Mouse (Mus musculus): ENCODE results near the gene Wars2.

The Wars2 gene

DNA sequence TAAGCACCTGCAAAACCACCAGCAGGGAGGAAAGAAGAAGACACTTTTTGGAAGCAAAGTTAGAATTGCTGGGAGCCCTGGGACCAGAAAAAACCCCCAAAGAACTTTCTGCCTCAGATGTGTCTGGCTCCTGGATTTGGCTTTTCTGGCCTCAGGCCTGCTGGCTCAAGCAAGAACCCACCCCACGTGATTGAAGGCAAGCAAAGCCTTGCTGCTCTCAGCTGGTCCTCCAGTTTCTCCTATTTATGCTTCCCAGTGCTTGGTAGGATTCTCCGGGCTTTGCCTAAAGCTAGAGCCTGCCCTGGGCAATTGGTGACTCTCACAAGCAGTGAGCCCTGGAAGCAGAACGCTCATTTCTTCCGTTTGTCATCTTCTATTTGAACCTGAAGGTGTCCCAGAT lies 106.7 kb downstream of the Wars2 start:
- in situ Hi-C loops (cut with MboI, MseI) = loop anchor here (25.0 kb wide), 1 partner anchor 915 kb away; the partner anchor contains the start of genes Gdap2 and Wdr3

DNA sequence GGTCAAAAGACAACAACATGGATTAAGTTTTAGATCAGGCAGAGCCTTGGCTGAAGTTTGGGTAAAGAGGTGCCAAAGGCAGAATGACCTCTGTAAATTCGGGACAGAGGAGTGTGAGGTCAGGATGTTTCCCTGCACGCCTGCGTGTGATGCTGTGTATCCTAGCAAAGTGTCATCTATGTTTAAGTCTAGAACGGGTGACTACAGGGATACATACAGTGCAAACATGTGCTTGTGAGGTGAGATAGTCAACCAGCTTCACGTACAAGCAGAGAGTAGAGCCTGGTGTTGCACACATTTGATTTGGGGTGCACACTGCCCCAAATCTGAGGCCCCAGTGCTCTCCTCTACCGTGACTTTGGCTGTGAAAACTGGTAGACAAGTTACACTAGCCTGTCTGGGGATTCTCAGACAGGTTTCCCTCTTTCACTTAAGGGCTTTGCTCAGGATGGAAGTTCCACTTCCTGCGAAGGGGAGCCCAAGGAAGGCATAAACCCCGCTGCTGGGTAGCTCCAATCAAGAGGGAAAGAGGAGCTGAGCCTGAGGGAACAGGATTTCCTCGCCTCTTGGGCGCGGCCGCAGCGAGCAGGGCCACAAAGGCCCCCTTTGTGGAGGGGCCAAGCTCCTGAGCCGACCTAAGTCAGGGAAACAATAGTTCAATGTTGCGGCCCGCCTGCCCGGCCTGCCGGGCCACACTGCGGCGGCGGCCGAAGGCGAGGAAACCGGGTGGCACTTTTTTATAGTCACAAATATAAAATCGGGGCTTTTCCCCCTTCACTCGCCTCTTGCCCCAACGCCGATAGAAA lies 107.3 kb downstream of the Wars2 start:
- in situ Hi-C loops (cut with MboI, MseI) = loop anchor here (25.0 kb wide), 1 partner anchor 914 kb away; the partner anchor contains the start of genes Gdap2 and Wdr3

DNA sequence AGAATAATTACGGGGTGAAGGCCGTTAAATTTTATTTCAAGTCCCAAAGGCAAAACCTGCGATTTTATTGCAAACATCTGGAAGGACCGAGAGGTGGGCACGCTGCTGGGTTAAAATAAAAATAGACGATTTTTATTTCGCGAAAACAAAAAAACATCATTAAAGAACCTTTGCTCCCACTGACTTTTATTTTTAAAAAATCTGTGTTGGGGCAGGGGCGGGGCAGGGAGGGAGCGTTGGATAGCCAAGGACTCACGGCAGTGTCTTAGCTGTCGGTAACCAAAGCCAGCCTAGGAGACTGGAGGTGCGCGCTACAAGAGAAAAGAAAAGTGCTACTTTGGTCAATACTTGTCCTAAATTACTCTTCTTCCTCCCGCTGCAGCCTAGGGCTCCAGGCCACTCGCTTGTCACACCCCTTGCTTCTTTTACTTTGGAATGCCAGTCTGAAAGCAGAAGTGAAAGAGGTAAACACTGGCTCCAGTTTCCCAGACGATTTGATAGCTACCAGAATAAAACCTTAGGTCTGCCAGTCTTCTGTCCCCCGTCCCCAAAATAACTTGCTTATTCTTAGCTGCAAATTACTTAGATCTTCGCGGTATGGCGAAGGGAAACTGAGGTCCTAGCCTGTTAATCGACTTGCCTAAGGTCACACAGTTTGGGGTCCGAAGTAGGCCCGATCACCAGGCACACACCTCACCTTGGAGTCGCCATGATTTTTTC lies 108.1 kb downstream of the Wars2 start:
- in situ Hi-C loops (cut with MboI, MseI) = loop anchor here (25.0 kb wide), 1 partner anchor 913 kb away; the partner anchor contains the start of genes Gdap2 and Wdr3

DNA sequence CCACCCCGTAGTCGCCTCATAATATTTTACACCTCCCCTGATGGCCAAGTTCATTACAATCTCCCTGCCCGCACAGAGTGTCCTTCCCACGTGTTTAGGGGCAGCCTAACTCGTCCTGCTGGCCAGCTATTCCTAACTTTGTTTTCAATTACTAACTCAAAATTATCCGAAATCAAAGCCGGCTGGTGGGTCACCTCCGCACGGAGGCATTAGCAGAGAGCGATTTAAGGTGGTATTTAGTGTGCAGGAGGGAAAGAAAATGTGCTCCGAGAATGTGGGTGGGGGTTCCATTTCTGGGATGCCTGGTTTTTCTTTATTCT lies 108.6 kb downstream of the Wars2 start:
- in situ Hi-C loops (cut with MboI, MseI) = loop anchor here (25.0 kb wide), 1 partner anchor 913 kb away; the partner anchor contains the start of genes Gdap2 and Wdr3

DNA sequence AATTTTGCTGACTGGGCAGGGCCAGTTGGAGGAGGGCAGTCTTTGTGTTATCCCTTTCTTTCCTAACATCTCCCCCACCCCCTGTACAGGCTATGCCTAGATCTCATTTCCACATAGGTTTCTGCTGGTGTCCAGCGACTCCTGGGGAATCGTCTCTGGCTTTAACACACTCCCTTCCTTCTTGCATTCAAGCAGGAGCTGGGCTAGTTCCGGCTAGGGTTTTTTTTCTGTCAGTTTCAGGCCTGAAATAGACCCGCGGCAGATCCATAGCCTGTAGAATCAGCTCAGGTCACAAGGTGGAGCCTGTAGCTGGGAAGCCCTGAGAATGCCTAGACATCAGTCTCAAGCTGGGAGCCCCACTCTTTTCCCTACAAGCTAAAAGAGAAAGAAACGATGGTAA lies 109.0 kb downstream of the Wars2 start:
- in situ Hi-C loops (cut with MboI, MseI) = loop anchor here (25.0 kb wide), 1 partner anchor 912 kb away; the partner anchor contains the start of genes Gdap2 and Wdr3

DNA sequence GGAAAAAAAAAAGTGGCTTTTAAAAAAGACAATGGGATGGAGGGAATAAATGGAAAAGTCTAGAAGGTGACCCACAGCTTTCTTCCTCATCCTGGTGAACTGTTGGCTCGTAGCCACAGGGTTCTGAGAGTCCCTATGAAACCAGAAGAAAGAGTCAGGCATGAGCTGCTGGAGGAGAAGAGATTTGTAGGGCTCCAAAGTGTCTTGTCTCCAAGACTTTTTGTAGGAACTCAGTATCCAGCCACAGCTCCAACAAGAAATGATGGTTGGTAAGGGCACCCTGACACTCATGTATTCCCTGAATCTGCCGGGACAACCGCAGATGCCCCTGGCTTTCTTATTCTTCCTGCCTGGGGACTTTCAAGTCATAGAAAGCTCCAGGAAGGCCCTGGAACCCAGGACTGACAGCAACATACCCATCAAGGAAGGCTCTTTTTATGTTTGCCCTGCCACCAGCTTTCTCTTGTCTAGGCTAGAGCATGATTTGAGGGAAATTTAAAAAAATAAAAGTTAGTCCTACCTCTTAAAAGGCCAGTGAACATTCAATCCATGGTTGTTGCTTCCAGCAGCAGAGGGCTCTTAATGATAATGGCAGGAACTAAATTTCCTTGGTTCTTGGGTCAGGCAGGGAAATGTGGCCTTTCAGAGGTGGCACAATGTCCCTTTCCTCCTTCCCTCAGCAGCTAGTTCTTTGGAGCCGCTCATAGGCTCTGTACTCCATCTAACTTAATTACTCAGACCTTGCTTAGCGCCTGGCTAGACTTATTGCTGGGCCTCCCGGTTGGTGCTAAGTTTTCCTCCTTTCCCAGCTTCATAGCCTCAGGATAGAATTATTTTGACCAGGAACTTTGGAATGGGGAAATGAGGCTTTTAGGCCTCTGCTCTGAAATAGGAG lies 110.7 kb downstream of the Wars2 start:
- in situ Hi-C loops (cut with MboI, MseI) = no loop called here

DNA sequence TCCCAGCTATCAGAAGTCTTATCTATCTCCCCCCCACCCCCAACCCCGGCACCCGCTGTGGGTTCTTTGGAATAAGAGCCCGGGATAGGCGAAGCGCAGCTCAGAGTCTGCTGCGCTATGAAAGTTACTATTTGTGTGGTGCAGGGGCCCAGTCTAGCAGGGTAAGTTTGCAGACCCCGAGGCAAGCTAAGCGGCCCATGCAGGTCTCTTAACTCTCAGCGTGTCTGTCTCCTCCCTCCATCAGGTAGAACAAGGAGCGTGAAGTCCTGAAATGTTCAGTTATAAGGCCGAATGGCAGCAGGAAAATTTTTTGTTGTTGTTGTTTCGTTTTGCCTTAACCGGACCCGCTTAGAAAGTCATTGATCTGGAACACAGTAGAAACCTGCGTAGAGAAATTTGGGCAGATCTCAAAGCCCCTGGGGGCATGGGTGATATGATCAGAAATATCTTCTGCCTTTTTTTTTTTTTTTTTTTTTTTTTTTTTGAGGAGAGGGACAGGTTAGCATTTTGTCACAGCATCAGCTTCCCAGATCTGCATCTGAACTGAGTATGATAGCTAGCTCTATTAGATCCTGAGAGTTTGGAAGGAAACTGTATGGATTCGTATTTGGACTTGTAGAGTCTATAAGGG lies 111.7 kb downstream of the Wars2 start:
- in situ Hi-C loops (cut with MboI, MseI) = no loop called here

DNA sequence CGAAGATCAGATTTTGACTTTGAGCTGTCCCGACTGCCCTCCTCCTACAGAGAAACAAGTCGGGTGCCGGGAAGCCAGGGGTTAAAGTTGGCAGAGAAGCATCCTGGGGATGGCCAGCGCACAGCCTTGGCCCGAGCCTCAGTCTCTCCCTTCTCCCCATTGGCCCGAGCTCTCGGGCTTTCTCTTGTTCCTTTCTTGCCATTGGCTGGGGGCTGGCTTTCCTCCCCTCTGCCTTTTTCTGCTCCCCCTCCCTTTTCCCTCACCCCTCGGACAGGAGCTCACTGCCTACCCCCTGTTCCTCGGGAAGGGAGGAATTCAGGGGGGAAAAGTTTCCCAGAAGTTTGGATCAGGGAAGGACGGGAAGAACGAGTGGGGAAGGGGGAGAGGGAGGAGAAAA lies 112.2 kb downstream of the Wars2 start:
- in situ Hi-C loops (cut with MboI, MseI) = no loop called here

DNA sequence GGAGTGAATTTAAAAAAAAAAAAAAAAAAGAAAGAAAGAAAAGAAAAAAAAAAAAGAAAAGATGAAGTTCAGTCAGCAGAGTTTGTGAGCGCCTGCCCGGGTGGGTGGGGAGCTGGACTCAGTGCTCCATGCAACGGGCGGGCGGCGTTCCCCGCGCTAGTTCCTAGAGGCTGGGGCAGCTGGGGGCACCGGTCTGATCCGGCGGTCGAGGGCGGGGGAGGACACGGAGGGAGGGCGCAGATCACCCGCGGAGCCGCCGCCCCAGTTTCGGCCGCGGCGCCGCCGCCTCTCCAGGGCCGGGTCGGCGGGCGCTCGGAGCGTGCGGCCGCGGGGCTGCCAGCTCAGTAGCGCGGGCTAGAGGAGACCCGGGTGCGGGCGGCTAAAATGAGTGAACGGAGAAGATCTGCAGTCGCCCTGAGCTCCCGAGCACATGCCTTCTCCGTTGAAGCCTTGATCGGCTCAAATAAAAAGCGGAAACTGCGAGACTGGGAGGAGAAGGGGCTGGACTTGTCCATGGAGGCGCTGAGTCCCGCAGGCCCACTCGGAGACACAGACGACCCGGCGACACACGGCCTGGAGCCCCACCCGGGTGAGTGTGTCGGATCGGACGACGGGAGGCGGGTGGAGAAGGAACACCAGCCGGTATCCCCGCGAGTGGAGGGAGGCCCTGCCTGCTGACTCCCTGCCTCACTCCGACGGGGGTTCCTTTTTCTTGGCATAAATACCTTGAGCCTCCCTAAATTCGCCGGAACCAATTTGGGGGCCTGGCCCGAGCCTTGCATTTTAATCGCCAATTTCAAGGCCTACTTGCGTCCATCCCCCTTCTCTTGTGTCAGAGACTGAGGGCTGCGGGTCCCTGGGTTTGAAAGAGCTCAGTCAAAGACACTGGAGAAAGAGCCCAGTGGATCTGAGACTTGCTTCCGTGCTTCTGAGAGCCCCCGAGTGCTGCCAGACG lies 112.9 kb downstream of the Wars2 start:
- in situ Hi-C loops (cut with MboI, MseI) = no loop called here

DNA sequence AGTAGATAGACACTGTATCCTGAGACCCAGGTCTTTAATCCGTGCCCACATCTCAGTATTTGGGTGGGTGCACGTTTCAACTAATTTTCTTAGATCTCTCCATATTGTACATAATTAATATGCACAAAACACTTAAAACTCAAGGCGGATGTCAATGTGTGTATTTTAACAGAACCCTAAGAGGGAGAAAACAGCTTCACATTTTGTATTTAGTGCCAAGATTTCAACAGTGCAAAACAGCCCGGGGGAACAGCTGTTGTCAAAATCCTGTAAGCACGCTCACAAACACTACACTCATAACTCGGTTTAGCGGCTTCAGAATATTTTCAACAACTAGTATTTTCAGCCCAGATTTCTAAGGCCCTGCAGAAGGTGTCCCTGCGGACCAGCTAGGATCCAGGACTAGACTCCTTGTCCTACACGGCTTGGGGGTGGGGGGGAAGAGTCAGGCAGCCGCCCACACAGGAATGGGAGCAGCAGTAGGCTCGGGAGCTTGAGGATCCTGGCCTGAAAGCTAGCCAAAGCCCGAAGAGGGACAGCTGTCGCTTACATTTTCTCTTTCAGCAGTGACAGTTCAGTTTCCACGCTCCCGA lies 113.8 kb downstream of the Wars2 start:
- in situ Hi-C loops (cut with MboI, MseI) = no loop called here

DNA sequence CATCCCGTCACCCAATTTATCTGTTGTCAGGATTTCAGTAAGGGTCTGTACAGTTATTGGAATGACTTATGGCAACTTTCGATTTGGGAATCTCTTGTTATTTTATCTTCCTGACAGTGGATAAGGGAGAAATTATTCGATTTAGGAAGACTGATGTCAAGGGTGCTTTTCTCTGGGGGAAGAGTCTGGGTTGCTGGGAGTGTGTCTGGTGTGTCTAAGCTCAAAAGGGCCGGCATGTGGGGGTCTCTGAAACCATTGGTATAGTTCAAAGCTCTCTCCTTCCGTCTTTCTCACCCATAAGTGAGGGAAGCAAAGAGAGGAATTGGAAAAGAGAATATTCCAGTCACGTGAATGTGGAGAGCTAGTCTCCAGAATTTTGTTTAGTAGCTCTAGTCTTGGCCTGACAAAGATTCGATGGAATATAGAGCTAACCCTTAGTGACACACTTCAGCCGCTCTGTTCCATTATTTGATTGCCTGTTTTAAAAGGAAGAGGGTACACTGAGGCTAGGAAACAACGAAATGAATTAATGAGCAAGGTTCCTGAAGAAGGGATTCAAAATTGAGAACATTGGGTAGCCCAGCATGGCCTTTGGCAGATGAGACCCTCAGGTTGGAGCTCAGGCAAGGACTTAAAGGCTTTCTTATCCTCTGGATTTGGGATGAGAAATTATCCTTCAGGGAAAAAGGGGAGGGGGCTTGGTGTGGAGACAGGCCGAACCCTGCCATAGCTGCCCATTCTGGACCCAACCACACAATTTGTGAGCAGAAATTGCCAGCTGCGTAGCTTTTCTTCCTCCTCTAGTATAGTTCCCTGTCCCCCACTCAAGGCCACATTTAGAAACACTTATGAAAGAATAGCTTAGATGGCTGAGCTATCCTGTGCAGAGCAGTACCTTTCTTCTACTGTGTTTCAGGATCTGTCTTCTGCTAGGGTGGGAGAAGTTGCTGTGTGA lies 114.8 kb downstream of the Wars2 start:
- in situ Hi-C loops (cut with MboI, MseI) = no loop called here

DNA sequence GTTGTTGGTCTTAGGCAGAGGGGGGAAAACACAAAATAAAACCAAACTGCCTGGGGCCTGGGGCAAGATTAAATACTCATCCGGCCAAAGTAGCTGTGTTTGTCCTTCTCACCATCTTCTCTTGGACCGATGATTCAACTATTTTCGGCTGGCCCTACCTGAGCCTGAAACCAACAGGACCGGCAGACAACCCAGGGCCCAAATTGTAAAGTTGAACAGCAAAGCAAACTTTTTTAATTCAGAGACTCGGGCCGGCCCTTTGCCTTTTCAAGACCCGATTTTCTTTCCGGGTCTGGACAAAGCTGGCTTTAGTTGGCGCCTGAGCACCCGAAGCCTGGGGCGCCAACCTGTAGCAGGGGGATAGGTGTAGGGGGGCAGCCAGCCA lies 115.5 kb downstream of the Wars2 start:
- in situ Hi-C loops (cut with MboI, MseI) = no loop called here

DNA sequence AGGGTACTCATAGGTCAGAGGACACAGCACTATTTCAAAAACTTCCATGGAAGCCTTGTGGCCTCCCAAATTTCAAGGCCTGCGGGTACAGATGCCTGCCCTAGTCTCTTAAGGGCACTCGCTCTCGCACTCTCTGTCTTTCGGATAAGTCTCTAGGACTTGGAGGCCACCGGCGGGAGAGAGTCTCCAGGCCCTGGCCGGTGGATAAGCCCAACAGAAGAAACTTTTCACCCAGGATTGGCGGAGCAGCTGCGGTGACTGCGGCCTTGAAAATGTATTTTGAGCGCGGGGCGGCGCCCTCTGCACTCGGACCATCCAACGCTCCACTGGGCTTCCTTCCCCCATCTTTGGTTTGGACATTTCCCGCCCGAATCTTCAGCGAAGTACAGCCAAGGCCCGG lies 115.9 kb downstream of the Wars2 start:
- in situ Hi-C loops (cut with MboI, MseI) = no loop called here

DNA sequence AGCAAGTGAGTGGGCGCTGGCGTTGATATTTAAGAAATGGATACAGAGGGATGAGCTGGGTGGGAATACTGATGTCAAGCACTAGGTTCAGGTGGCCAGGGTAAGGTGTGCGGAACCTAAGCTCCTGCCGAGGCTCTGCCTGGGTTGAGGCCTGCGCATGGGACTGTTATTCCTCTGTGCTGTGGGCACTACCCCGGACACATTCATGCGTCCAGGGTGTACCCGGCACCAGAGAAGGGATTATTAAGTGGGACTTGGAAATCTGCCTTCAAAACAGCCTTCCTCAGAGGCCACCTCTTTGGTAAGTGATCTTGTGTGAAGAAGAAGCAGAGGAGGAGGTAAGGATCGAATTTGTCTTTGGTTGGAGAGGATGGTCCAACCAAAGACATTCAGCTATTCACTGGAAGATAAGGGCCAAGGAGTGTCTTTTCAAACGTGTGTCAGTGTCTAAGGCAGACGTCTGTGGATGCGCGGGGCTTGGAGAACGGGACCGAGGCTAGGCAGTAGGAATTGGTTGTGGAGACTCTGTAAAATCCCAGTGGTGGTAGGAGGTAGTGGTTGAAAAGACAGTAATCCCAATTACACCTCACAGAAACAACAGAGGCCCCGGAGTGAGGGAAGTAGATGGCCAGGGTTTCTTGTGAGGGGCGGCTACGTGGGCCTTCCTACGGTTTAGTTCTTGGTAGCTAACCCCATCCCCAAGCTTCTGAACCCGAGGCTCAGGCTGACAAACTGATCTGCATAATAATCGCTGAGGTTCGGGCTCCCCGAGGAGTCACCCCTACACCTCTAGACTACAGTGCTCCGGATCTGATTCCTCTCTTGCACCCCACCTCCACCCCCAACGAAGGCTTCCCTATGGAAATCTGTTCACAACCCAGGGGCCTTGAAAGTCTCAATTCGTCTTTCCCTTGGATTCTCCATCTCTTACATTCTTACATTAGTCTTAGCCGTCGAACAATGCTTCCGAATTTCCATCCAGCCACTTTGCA lies 117.0 kb downstream of the Wars2 start:
- in situ Hi-C loops (cut with MboI, MseI) = no loop called here

DNA sequence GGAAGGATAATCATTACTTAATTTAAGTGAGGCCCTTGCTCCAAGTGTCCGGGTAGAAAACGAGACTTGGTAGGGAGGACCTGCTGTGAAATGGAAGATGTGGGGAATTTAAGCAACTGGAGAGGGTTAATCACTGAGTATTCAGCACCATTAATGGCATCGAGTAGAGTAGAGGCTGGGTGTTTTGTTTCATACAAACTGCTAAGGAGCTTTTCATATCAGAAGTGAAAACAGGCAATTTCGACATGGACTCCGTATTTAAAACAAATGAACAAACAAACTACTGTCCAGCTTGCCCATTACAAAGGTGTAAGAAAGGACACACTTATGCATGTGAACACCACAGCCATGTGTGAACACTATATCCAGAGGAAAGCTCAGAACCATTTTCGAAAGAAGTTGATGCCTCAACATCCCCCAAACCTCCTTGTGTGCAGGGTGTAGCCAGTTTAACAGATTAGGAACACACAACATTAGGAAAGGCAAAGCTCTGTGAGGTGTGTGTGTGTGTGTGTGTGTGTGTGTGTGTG lies 118.9 kb downstream of the Wars2 start:
- in situ Hi-C loops (cut with MboI, MseI) = no loop called here

DNA sequence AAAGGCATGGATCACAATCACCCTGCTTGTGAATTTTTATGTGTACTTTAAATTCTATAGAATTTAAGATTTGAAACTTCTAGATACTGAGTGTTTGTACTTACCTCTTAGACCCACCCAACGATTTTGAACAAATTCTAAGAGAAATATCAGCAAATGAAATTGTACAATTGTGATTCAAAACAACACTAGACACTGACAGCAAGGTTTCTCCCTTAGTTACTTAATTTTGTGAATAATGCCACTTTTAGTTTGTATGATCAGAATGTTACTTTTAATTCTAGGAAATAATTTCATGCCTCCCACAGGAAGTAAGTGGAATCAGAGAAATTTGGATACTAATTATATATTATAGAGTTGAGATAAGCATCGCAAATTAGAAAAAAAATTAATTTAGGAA lies 119.5 kb downstream of the Wars2 start:
- in situ Hi-C loops (cut with MboI, MseI) = no loop called here

DNA sequence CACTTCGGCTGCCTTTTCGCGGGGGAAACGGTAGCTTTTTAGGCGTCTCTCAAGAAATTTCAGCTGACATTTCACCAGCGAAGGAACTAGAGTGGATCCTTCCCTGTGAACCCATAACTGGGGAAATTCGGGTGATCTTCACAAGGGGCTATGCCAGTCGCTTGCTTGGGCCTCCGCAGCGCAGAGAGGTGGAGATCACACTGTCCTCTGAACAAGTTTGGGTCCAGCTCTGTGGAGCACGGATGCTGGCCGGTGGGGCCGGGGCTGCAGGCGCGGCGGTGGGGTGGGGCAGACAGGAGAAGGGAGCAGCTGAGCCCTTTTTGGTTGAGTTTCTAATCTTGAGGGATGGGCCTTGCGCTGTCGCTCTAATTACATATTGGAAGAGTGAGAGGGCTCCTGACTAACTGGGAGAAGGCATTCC lies 120.5 kb downstream of the Wars2 start:
- in situ Hi-C loops (cut with MboI, MseI) = no loop called here
